Mouse (Mus musculus): ENCODE measurements around the gene Ndel1.

- TF ChIP-seq TCF12 (IDR thresholded peaks at IDR 0.05; ENCODE audit: low read depth, low read length) (no peak), JUND (conservative IDR thresholded peaks at IDR 0.05; ENCODE audit: low read depth, low read length) (no peak), EP300 (IDR thresholded peaks at IDR 0.05; ENCODE audit: low read length) (no peak), POLR2AphosphoS2 (IDR thresholded peaks at IDR 0.05; ENCODE audit: low read depth, low read length) (no peak), ELF1 (IDR thresholded peaks at IDR 0.05; ENCODE audit: low read depth, low read length) (no peak), POLR2A (IDR thresholded peaks at IDR 0.05; ENCODE audit: low read depth, low read length) (no peak), CTCF (conservative IDR thresholded peaks at IDR 0.05 in 1 of 2, IDR thresholded peaks at IDR 0.05 in 1 of 2; ENCODE audit: low read depth in 2 of 2, low read length in 2 of 2) (no peak), MAX (IDR thresholded peaks at IDR 0.05; ENCODE audit: low read length) (no peak), MAFK (IDR thresholded peaks at IDR 0.05; ENCODE audit: insufficient replicate concordance, low read length) (no peak), ZNF384 (IDR thresholded peaks at IDR 0.05; ENCODE audit: low read depth, low read length) (no peak), CHD2 (IDR thresholded peaks at IDR 0.05; ENCODE audit: low read length) (no peak), RCOR1 (conservative IDR thresholded peaks at IDR 0.05; ENCODE audit: low read depth, low read length) (no peak), USF1 (IDR thresholded peaks at IDR 0.05; ENCODE audit: low read depth, low read length) (no peak), MAZ (IDR thresholded peaks at IDR 0.05; ENCODE audit: low read depth, low read length) (no peak)
Observed at GRCm38 (mm10) chr11:68898790-68899189, 27.1 kb upstream of the Ndel1 start.
